Comparison of ENCODE assay signal across 8 mouse cellular contexts in genomic region chr3:107100811-107101455, GRCm38 (mm10). TPM values are rescaled to one million over a fixed set of nuclear protein-coding genes. Genes with fewer than 3 reads are reported as not detected.
DNase-seq lines count a peak whose midpoint lies in the region; ATAC-seq and TF ChIP-seq lines count a peak whose summit lies in the region.

Gene Kcna2, plus strand, starts transcription at chr3:107101146.

- H3K36me3 ChIP-seq in forebrain, embryonic 14.5 days (ENCODE audit: control insufficient read depth, insufficient read depth, low read length), result no peaks in the 10 kb centered on the region
- H3K36me3 ChIP-seq in limb, embryonic 14.5 days (ENCODE audit: control insufficient read depth, insufficient read depth, low read length), result no peaks in the 10 kb centered on the region
- H3K36me3 ChIP-seq in stomach, embryonic 16.5 days (ENCODE audit: control insufficient read depth, insufficient read depth, low read length), result no peaks in the 10 kb centered on the region

- peaks cover 8% of the 10 kb centered on the region for H3K27me3 ChIP-seq in forebrain, embryonic 14.5 days (replicated peaks; ENCODE audit: control insufficient read depth, insufficient read depth, low read length)
- H3K27me3 ChIP-seq in limb, embryonic 14.5 days (ENCODE audit: control insufficient read depth, insufficient read depth, low read length), result peaks cover 49% of the 10 kb centered on the region
- H3K27me3 ChIP-seq in stomach, embryonic 16.5 days (ENCODE audit: control insufficient read depth, insufficient read depth, low read length), result peaks cover 54% of the 10 kb centered on the region

- ATAC-seq in forebrain, embryonic 14.5 days, result peak; percentile 36
- no peak for ATAC-seq in limb, embryonic 14.5 days (ENCODE audit: low FRiP score, low read depth)
- ATAC-seq in stomach, embryonic 16.5 days (ENCODE audit: insufficient read depth, low FRiP score), result no peak

- no peak for TF ChIP-seq CTCF in layer of hippocampus, adult 2 months (conservative IDR thresholded peaks at IDR 0.05)

- H3K4me2 ChIP-seq in forebrain, embryonic 14.5 days (ENCODE audit: low read length), result peak within 1 kb of the TSS; percentile 99
- peak within 1 kb of the TSS; percentile 97 for H3K4me2 ChIP-seq in limb, embryonic 14.5 days (replicated peaks; ENCODE audit: low read depth, low read length, severe bottlenecking)
- H3K4me2 ChIP-seq in stomach, embryonic 16.5 days (ENCODE audit: low read depth, low read length), result peak within 1 kb of the TSS; percentile 94

- peak within 1 kb of the TSS; percentile 92 for H3K4me3 ChIP-seq in layer of hippocampus, adult 2 months
- peak within 1 kb of the TSS; percentile 70 for H3K4me3 ChIP-seq in forebrain, embryonic 14.5 days (ENCODE audit: low read depth, low read length)
- peak within 1 kb of the TSS; percentile 52 for H3K4me3 ChIP-seq in limb, embryonic 14.5 days (replicated peaks; ENCODE audit: low read length)
- peak within 1 kb of the TSS; percentile 52 for H3K4me3 ChIP-seq in stomach, embryonic 16.5 days (replicated peaks; ENCODE audit: low read length)

- H3K4me1 ChIP-seq in forebrain, embryonic 14.5 days (ENCODE audit: control insufficient read depth, insufficient read depth, low read length), result peaks cover 4% of the 10 kb centered on the region
- H3K4me1 ChIP-seq in limb, embryonic 14.5 days (ENCODE audit: control insufficient read depth, insufficient read depth, low read length), result peaks cover 5% of the 10 kb centered on the region; the same call in 1 of the 2 replicates
- peaks cover 11% of the 10 kb centered on the region for H3K4me1 ChIP-seq in stomach, embryonic 16.5 days (ENCODE audit: control insufficient read depth, insufficient read depth, low read length)

- peak within 1 kb of the TSS; percentile 99 for H3K27ac ChIP-seq in layer of hippocampus, adult 2 months
- H3K27ac ChIP-seq in forebrain, embryonic 14.5 days (ENCODE audit: low read depth, low read length), result 0 out of 2 replicates have a peak within 1 kb of the TSS, but pooled peaks have one; percentile 21
- H3K27ac ChIP-seq in limb, embryonic 14.5 days (replicated peaks; ENCODE audit: low read depth, low read length), result no peak within 1 kb of the TSS
- no peak within 1 kb of the TSS for H3K27ac ChIP-seq in stomach, embryonic 16.5 days (ENCODE audit: low read length)

- no peaks in the 10 kb centered on the region for H3K9me3 ChIP-seq in forebrain, embryonic 14.5 days (replicated peaks; ENCODE audit: control insufficient read depth, low read length)
- no peaks in the 10 kb centered on the region for H3K9me3 ChIP-seq in limb, embryonic 14.5 days (ENCODE audit: control insufficient read depth, low read length)
- H3K9me3 ChIP-seq in stomach, embryonic 16.5 days (replicated peaks; ENCODE audit: control insufficient read depth, low read length), result no peaks in the 10 kb centered on the region

- DNase-seq in layer of hippocampus, adult 2 months (ENCODE audit: low spot score in 2 of 2), result no peak
- DNase-seq in layer of hippocampus, adult 11-12 months (ENCODE audit: low spot score), result no peak
- DNase-seq in cerebellum, adult 11-12 months, result peak; percentile 66
- DNase-seq in forebrain, embryonic 14.5 days (ENCODE audit: low spot score), result no peak
- no peak for DNase-seq in limb, embryonic 14.5 days (ENCODE audit: low spot score)
- no peak for DNase-seq in adrenal gland, postnatal 25 days
- no peak for DNase-seq in lung, postnatal 25 days (ENCODE audit: low spot score)

- peak within 1 kb of the TSS; percentile 76 for H3K9ac ChIP-seq in forebrain, embryonic 14.5 days (ENCODE audit: low read length)
- H3K9ac ChIP-seq in limb, embryonic 14.5 days (ENCODE audit: low read depth, low read length, severe bottlenecking), result peak within 1 kb of the TSS; percentile 47
- peak within 1 kb of the TSS; percentile 63 for H3K9ac ChIP-seq in stomach, embryonic 16.5 days (ENCODE audit: low read length)

- WGBS in forebrain, embryonic 14.5 days, result 3% methylated on average over 16 of the region's 16 CpGs
- WGBS in limb, embryonic 14.5 days, result 3% methylated on average over 16 of the region's 16 CpGs
- 5% methylated on average over 16 of the region's 16 CpGs for WGBS in stomach, embryonic 16.5 days

- TF ChIP-seq POLR2A in limb, embryonic 14.5 days (IDR thresholded peaks at IDR 0.05; ENCODE audit: borderline replicate concordance, extremely low read depth, insufficient read depth, insufficient read length), result no peak

RNA-seq across cellular contexts. Expression of gene Kcna2, which starts in this region (rescaled TPM):
- total RNA-seq in layer of hippocampus, adult 2 months (2021), result 10 to 100 TPM; 89.7 to 94.9 TPM
- 0.44 and 0.49 TPM in 2 replicates for polyA plus RNA-seq in forebrain, embryonic 14.5 days (2014; fragmentation: Nextera tagmentation; extraction: Ambion mirVana)
- 0.41 and 0.47 TPM in 2 replicates for polyA plus RNA-seq in limb, embryonic 14.5 days (2012; rRNA removed)
- 0.25 TPM in 2 replicates for polyA plus RNA-seq in limb, embryonic 14.5 days (2014; fragmentation: Nextera tagmentation; extraction: Ambion mirVana)
- polyA plus RNA-seq in stomach, embryonic 16.5 days (2015; fragmentation: Nextera tagmentation; extraction: Ambion mirVana), result 0.12 and 0.14 TPM in 2 replicates
- total RNA-seq in adrenal gland, postnatal 25 days (2021), result 0.95 and 1.2 TPM in 2 replicates

Comparison
In these comparisons a context has a peak if more than half of its experiments do, and no peak if none do; other contexts are left out.
1. RNA of gene Kcna2 (total RNA-seq): 89.7 to 94.9 TPM in layer of hippocampus, adult 2 months; 0.95 to 1.2 TPM in adrenal gland, postnatal 25 days; every median in the first group is over 10 times any median in the second.
2. Peak in ATAC-seq, H3K4me3 ChIP-seq, H3K27ac ChIP-seq, H3K9ac ChIP-seq and H3K4me2 ChIP-seq in forebrain, embryonic 14.5 days; RNA of the gene not detected or under 1 TPM.
3. Peak in every context shown above with its lines, with median percentiles within 50 percentile points of each other: H3K4me3 ChIP-seq, H3K4me2 ChIP-seq and H3K9ac ChIP-seq.